Mouse (Mus musculus) stomach, postnatal 0 days (tissue): Measurements from ENCODE around the gene Olfr1458.

Source experiments
- CTCF ChIP-seq: IDR thresholded peaks from 2 replicates; pipeline ENCODE4 v1.5.1; 2016; ENCODE audit warnings: antibody characterized with exemption, low read depth, mild to moderate bottlenecking, moderate library complexity
- EP300 ChIP-seq: optimal IDR thresholded peaks from 2 replicates; pipeline ENCODE3; 2016; ENCODE audit warnings: antibody characterized with exemption

DNA sequence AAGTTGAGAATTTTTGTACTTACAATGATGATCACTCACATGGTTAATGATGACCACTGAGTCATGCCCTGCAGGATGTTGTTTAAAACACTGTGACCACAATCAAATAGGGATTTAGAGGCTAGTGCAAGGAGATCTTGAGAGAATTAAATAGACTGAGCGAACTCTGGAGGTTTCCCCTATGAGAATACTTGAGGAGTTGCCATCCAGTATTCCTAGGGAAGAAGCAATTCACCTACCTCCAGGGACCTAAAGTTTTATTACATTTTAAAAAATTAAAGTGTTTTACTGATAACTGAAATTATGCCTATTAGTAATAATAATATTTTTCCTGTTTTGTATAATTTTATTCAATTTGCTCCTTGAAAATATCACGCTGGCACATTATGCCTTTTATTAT, 8.8 kb downstream of the Olfr1458 start, which contains the start of gene Olfr1457:
- TF ChIP-seq CTCF (no peak), EP300 (no peak)
